In the genomic region with DNA sequence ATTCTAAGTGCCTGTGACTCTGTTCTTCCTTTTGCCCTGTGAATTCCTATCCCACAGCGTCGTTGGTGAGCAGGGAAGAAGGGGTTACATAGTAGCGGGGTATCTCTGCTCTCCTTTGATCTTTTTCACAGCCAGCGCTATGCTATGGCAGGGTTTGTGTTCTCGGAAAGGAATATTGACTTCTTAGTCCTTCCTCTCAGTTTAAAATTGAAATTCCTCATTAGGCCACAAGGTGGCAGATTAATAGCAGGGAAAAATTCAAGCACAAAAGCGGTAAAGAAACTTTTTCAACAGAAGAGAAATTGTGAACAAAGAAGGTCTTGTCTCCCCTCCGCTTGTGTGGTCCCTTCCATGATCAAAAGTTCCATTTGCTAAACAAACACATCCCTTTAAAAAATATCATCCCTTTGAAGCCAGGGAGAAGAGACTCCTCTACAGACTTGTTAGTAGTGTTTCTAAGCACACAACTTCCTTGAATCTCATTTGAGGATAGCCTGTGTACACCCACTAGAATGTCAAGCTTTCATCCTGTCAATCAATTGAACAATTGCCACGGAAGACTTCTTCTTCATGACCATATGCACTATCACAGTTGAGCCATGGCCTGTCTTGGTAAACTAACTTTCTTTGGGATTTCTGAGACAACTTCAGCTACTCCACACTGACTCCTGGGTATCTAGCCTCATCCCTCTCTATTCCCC, we compare ENCODE assay signal across 8 mouse cellular contexts.
A peak's percentile ranks its signal among the peaks of the same experiment; 100 is the strongest.
DNase-seq lines count a peak whose midpoint lies in the region; ATAC-seq lines count a peak whose summit lies in the region.

No protein-coding gene starts in this region.

- H3K27me3 ChIP-seq in embryonic facial prominence, embryonic 14.5 days (replicated peaks; ENCODE audit: control insufficient read depth, insufficient read depth, low read length) = no peaks in the 10 kb centered on the region

- no peak overlapping the region for H3K4me3 ChIP-seq in embryonic facial prominence, embryonic 14.5 days (ENCODE audit: low read depth, low read length)

- no peak overlapping the region for H3K4me2 ChIP-seq in embryonic facial prominence, embryonic 14.5 days (ENCODE audit: low read depth, low read length)

- peak; percentile 3 for DNase-seq in cerebellum, adult 11 months
- DNase-seq in cerebellum, adult 11-12 months = no peak
- DNase-seq in right cerebral cortex, adult 18-20 months = peak; percentile 9
- DNase-seq in right cerebral cortex, postnatal 14 days = no peak
- peak; percentile 70 for DNase-seq in embryonic facial prominence, embryonic 14.5 days (ENCODE audit: low spot score)
- DNase-seq in kidney, postnatal 10 days = peak; percentile 10
- DNase-seq in naive thymus-derived CD4-positive, alpha-beta T cell, adult 2 months (ENCODE audit: low read depth) = peak; percentile 77
- no peak for DNase-seq in spleen, postnatal 14 days (ENCODE audit: low spot score in 2 of 2)

- H3K9me3 ChIP-seq in embryonic facial prominence, embryonic 14.5 days (ENCODE audit: control insufficient read depth, low read length) = no peaks in the 10 kb centered on the region

- no peak for ATAC-seq in embryonic facial prominence, embryonic 14.5 days (ENCODE audit: low read depth)

- WGBS in embryonic facial prominence, embryonic 14.5 days = 1% methylated on average over 8 of the region's 8 CpGs

- H3K4me1 ChIP-seq in embryonic facial prominence, embryonic 14.5 days (ENCODE audit: control insufficient read depth, insufficient read depth, low read length) = no peaks in the 10 kb centered on the region

- H3K27ac ChIP-seq in embryonic facial prominence, embryonic 14.5 days (replicated peaks; ENCODE audit: low read depth, low read length) = no peak overlapping the region

- H3K36me3 ChIP-seq in embryonic facial prominence, embryonic 14.5 days (ENCODE audit: control insufficient read depth, insufficient read depth, low read length) = no peaks in the 10 kb centered on the region

- no peak overlapping the region for H3K9ac ChIP-seq in embryonic facial prominence, embryonic 14.5 days (ENCODE audit: low read depth, low read length)

Comparison
In these comparisons a context has a peak if more than half of its experiments do, and no peak if none do; other contexts are left out.
1. DNase-seq: peak in cerebellum, adult 11 months (single experiment), right cerebral cortex, adult 18-20 months (single experiment), embryonic facial prominence, embryonic 14.5 days (single experiment), kidney, postnatal 10 days (single experiment) and naive thymus-derived CD4-positive, alpha-beta T cell, adult 2 months (single experiment); none in cerebellum, adult 11-12 months (single experiment), right cerebral cortex, postnatal 14 days (single experiment) and spleen, postnatal 14 days (0 of 2).